Mouse (Mus musculus) testis, postnatal 10 days (tissue): ENCODE results near the gene Cnr2.

ENCODE experiments used
- DNase-seq: peaks from one replicate; pipeline ENCODE4 v3.0.0; 2021; ENCODE audit warnings: low spot score

The Cnr2 gene

DNA sequence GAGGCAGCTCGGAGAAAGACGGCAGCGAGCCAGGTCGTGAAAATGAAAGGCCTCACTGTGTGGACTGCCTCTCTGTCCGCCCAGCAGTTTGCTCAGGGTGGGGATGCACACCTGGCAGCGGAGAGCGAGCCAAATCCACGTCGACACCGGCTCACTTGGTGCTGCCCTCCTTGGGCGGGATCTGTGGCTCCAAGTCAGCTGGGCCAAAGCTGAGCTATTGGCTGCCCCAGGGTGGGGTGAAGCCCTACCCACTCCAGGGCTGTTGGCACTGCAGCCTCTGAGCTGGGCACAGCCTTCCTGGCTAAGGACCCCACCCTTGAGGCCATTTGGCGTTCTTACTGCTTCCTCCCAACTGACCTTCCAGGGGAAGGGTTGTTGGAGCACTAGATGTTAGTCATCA is 69.2 kb downstream of the Cnr2 start:
- peak; percentile 69 for DNase-seq

DNA sequence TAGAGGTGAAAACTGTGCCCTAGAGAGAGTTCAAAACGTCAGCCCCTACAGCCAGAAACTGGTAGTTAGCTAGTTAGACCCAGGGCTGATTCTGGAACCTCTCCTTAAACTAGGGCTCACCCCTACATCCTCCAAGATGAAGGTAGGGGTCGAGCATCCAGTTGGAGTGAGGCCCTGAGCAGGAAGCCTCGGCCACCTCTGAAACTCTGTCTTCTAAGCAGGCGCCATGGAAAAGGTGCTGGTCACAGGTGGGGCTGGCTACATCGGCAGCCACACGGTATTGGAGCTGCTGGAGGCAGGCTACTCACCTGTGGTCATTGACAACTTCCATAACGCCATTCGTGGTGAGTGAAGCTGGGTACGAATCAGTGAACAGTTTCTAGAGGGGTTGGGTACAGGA is 69.9 kb downstream of the Cnr2 start:
- no peak for DNase-seq

DNA sequence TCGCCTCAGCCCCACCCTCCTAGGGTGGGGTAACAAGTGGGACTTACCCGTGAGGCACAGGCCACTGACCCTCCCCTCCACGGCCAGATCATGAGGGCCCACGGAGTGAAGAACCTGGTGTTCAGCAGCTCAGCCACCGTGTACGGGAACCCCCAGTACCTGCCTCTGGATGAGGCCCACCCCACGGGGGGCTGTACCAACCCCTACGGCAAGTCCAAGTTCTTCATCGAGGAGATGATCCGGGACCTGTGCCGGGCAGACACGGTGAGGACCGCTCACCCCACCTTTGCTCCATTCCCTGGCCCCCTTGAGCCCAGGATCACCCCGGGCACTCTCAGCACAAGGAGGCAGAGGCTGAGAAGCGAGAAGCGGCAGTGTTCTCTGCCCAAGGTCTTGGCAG is 71.1 kb downstream of the Cnr2 start:
- DNase-seq = peak; percentile 41

GRCm38 (mm10) chr4:135967086-135967760 is 72.0 kb downstream of the Cnr2 start:
- peak; percentile 60 for DNase-seq

DNA sequence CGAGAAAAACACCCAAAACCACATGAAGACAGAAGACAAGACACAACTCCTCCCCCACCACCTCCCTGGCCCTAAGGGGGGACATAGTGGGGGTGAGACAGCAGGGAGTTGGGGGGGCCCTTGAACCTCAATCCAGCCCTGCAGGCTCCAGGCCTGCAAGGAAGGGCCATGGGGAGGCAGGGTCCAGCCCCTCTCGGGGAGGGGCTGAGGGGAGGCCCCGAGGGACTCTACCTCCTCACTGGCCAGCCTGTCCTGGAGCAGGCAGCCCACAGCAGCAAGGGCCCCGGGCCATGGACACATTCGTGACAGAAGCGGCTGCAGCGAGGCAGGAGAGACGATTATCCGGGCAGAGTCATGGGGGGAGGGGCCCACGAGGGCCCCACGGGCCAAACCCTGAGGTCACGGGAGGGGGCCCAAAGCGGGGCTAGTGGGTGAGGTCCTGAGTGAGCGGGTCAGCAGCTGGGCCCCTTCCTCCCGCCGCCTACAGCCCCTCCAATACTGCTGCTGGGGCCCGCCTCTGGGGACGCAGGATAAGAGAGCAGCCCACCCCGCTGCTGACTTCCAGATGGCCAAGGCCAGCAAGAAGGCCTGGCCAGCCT is 73.2 kb downstream of the Cnr2 start:
- peak; percentile 66 for DNase-seq

DNA sequence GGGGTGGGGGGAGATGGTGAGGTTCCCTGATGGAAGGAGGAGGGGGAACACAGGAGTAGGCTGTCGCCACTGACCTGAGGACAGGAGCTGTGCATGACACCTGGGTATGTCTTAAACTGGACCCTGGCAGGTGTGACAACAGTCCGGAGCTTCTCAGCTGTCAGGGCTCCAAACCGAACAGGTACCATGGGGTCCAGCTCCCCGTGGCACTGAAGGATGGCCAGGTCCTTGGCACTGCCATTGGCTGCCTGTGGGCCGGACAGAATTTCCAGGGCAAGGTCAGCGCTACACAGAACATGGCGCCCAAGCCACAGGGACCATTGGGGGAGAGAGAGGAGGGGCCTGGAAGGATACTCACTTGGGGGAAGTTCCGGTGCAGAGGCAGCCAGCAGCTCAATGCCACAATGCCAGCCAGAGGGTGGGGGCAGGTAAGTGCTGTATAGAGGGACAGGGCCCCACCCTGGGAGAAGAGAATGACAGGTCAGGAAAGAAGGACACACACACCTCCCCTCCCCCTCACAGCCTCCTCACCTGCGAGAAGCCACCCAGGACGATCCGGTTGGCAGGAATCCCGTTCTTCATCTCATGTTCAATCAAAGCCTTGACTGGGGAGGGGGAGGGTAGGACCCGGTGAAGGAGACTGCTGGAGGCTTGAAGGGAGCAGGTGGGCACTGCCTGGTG is 74.0 kb downstream of the Cnr2 start:
- DNase-seq = peak; percentile 50
